Mouse (Mus musculus): ENCODE results near the gene Olfr853.

The Olfr853 gene

GRCm38 (mm10) chr9:19540976-19541375 lies at the start of gene Olfr853:
Gene Olfr853, minus strand, starts transcription at chr9:19541076.
- DNase-seq (ENCODE audit: low spot score) = no peak

- DNase-seq (ENCODE audit: low spot score) = no peak
Observed at GRCm38 (mm10) chr9:19582317-19582716, 41.4 kb upstream of the Olfr853 start, which contains the start of gene Olfr855. Gene Olfr855, plus strand, starts transcription at chr9:19582617.

GRCm38 (mm10) chr9:19567282-19567681 lies 26.4 kb upstream of the Olfr853 start, which contains the start of gene Olfr854:
Gene Olfr854, minus strand, starts transcription at chr9:19567382.
- no peak for DNase-seq (ENCODE audit: low spot score)

GRCm38 (mm10) chr9:19492995-19493394 lies 47.9 kb downstream of the Olfr853 start, which contains the start of gene Olfr851:
Gene Olfr851, plus strand, starts transcription at chr9:19493295.
- DNase-seq (ENCODE audit: low spot score) = no peak
